Mouse (Mus musculus) urinary bladder, postnatal 10 days (tissue): ENCODE measurements around the gene Aff2.

Experiments
- DNase-seq: peaks from one replicate; pipeline ENCODE4 v3.0.0; 2022; ENCODE audit warnings: low spot score

Aff2 gene

DNA sequence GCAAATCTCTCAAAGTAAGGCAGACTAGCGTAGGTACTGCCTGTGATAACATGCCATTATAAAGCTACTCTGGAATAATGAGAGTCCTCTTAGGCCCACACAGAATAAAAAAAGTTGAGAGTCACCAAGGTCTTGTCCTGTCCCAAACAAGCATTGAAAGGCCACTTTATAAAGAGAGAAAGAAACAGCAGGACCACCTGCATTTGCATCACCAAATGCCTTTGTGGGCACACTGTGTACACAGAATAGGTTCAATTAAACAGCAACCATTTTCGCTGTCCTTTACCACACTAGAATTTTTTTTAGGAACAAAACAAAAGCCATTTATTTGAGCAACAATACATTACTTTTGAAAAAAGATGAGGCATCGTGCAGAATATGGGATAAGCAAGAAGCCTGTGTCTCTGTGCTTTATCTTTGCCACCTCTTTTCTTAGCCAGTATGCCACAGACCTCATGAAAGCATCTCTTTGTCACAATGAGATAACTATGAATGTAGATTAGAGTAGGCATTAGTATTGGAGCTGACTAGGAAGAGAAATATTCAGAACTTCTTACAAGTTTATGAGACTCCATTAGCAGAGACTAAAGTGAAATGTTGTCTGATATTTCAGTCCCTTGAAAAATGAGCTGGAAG lies 385.0 kb downstream of the Aff2 start:
- no peak for DNase-seq

DNA sequence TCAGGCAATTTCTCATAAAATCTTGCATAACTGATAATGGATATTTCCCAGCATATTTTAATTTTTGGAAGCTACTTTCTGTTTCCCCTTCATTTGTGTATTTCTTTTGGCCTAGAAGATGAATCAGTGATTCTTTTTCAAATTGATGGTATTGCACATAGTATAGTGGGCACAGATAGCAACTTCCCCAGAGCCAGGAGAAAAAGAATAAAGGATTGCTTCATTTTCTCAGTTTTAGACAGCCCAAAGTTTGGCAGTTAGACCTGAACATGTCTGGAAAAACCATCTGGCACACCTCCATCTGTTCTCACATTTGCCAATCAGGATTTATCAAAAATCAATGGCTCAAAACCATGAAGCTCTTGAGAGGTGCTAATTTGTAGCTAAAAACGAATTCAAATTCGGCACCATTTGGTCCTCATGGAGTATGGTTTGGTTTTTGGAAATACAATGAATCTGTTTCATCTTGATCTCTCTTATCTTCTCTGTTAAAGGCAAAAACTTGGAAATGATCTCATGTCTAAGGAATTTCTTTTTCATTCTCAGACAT lies 441.9 kb downstream of the Aff2 start:
- DNase-seq = no peak

DNA sequence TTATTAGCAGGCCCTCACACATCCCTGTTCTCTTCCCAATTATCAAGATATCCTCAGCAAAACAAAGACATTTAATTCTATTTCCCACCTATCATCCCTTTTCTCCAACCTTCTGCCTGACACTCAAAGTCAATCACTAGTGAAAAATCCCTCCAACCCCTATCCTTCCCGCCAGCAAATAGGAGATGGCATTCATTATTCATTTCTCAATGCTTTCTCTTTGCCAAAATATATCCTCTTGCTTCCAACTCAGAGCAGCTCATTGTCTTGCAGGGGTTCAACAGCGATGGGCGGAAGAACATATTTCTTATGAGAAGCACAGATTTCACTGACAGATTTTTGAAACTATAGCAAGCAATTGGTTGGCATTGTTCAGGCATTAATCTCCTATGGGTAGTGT lies 442.4 kb downstream of the Aff2 start:
- DNase-seq = no peak

GRCm38 (mm10) chrX:69811798-69812197 lies 451.7 kb downstream of the Aff2 start:
- DNase-seq = no peak

GRCm38 (mm10) chrX:69815054-69815453 lies 455.0 kb downstream of the Aff2 start:
- no peak for DNase-seq

GRCm38 (mm10) chrX:69817679-69818078 lies 457.6 kb downstream of the Aff2 start:
- no peak for DNase-seq

GRCm38 (mm10) chrX:69818188-69818587 lies 458.1 kb downstream of the Aff2 start:
- no peak for DNase-seq

GRCm38 (mm10) chrX:69867601-69868000 lies 507.5 kb downstream of the Aff2 start:
- no peak for DNase-seq

- no peak for DNase-seq
These were observed 531.6 kb downstream of the Aff2 start for GRCm38 (mm10) chrX:69891713-69892112.
